Mouse (Mus musculus) thymus, postnatal 14 days (tissue): ENCODE results near the gene Elmod3.
A peak's percentile ranks its signal among the peaks of the same experiment; 100 is the strongest.

Experiments used
- DNase-seq: peaks from one replicate; pipeline ENCODE4 v3.0.0; 2021

The Elmod3 gene

GRCm38 (mm10) chr6:72597956-72598753 lies at the start of gene Elmod3, which contains the start of gene Retsat:
Gene Elmod3 (minus strand): TSS chr6:72598413.
Gene Retsat (plus strand): TSS chr6:72598475.
- DNase-seq = peak; percentile 87

GRCm38 (mm10) chr6:72647383-72647820 lies 49.2 kb upstream of the Elmod3 start:
- DNase-seq = peak; percentile 73

- no peak for DNase-seq
Measured at GRCm38 (mm10) chr6:72645364-72645763, 47.2 kb upstream of the Elmod3 start.

- DNase-seq = peak; percentile 34
Measured at GRCm38 (mm10) chr6:72644576-72644975, 46.4 kb upstream of the Elmod3 start.

GRCm38 (mm10) chr6:72641218-72641954 lies 43.2 kb upstream of the Elmod3 start:
- no peak for DNase-seq

- DNase-seq = peak; percentile 30
Measured at GRCm38 (mm10) chr6:72636940-72637339, 38.7 kb upstream of the Elmod3 start.

GRCm38 (mm10) chr6:72635760-72636431 lies 37.7 kb upstream of the Elmod3 start:
- DNase-seq = peak; percentile 50

GRCm38 (mm10) chr6:72634311-72634710 lies 36.1 kb upstream of the Elmod3 start:
- DNase-seq = peak; percentile 53

GRCm38 (mm10) chr6:72631700-72632099 lies 33.5 kb upstream of the Elmod3 start:
- DNase-seq = no peak

GRCm38 (mm10) chr6:72630961-72631360 lies 32.7 kb upstream of the Elmod3 start:
- DNase-seq = no peak

GRCm38 (mm10) chr6:72630370-72630769 lies 32.2 kb upstream of the Elmod3 start:
- DNase-seq = no peak

- DNase-seq = no peak
Measured at GRCm38 (mm10) chr6:72627276-72627675, 29.1 kb upstream of the Elmod3 start.

GRCm38 (mm10) chr6:72626391-72626790 lies 28.2 kb upstream of the Elmod3 start:
- no peak for DNase-seq

GRCm38 (mm10) chr6:72623661-72624402 lies 25.6 kb upstream of the Elmod3 start:
- DNase-seq = no peak

- no peak for DNase-seq
Measured at GRCm38 (mm10) chr6:72622917-72623316, 24.7 kb upstream of the Elmod3 start.

- DNase-seq = no peak
Measured at GRCm38 (mm10) chr6:72620920-72621319, 22.7 kb upstream of the Elmod3 start.

GRCm38 (mm10) chr6:72619734-72620532 lies 21.7 kb upstream of the Elmod3 start:
- DNase-seq = no peak

- peak; percentile 98 for DNase-seq
Measured at GRCm38 (mm10) chr6:72616643-72617288, 18.6 kb upstream of the Elmod3 start, which contains the start of gene Tgoln1. Gene Tgoln1 (minus strand): TSS chr6:72617000.

GRCm38 (mm10) chr6:72615561-72616375 lies 17.6 kb upstream of the Elmod3 start:
- peak; percentile 41 for DNase-seq

- DNase-seq = no peak
Measured at GRCm38 (mm10) chr6:72615151-72615550, 16.9 kb upstream of the Elmod3 start.
